Mouse (Mus musculus) liver, embryonic 14.5 days (tissue): ENCODE measurements around the gene Ube3c.

Experiments
- CTCF ChIP-seq: IDR thresholded peaks from 2 replicates; pipeline ENCODE4 v1.5.1; 2016; ENCODE audit warnings: antibody characterized with exemption, low read depth, control low read depth
- EP300 ChIP-seq: IDR thresholded peaks from 2 replicates; pipeline ENCODE4 v1.6.1; 2016; ENCODE audit warnings: antibody characterized with exemption, low read depth

GRCm38 (mm10) chr5:29641124-29641884 lies 72.3 kb downstream of the Ube3c start:
- TF ChIP-seq CTCF (no peak), EP300 (no peak)
